Mouse (Mus musculus) gastrocnemius, adult 2 months (tissue): Measurements from ENCODE around the gene Gper1. TPM values are rescaled to one million over a fixed set of nuclear protein-coding genes. Genes with fewer than 3 reads are reported as not detected.

Experiments
- DNase-seq: peaks from one replicate; pipeline ENCODE4 v3.0.0; 2022
- H3K27ac ChIP-seq: fragments of 200-600 bp; 2 replicates; pipeline ENCODE4 v1.8.1; 2022; ENCODE audit warnings: mild to moderate bottlenecking
- H3K4me3 ChIP-seq: fragments of 200-600 bp; 2 replicates; pipeline ENCODE4 v1.8.1; 2022; ENCODE audit warnings: mild to moderate bottlenecking, moderate library complexity
- CTCF ChIP-seq: fragments of 200-600 bp; IDR thresholded peaks from 2 replicates; pipeline ENCODE4 v1.8.1; 2022; ENCODE audit warnings: antibody characterized with exemption, mild to moderate bottlenecking, moderate library complexity
- intact Hi-C: fragments of 180-260 bp; cut with DNase I; formaldehyde crosslinking; loops from one replicate; pipeline ENCODE4 v1.15.1; 2025
- total RNA-seq, 2 experiments: library from RNA; stranded (reverse); gene quantifications; 2 replicates each; pipeline ENCODE4 v1.2.3; 2021

Gene Gper1
- total RNA-seq, 2 experiments from 2014 or later = 1.3 to 2.7 TPM

DNA sequence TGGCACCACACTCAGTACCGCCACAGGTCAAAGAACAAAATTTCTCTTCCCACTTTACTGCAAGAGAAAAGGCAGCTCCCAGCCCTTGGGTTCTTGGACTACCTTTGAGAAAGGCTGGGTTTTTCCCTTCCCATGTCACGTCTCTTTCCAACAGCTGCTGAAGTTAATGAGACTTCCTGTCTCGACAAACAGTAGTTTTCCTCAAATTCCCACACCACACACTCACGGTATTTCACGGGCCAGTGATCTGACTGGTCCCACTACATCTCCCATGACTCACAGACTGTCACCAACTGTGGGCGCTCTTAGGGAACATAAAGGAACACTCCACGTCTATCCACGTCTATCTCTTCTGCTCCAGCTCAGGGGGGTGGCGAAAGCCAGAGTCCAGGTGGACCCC, 2.2 kb downstream of the Gper1 start:
- peak overlapping the region; percentile 72 for H3K27ac ChIP-seq
- intact Hi-C loops = no loop called here
- DNase-seq = no peak
- TF ChIP-seq CTCF = no peak
- H3K4me3 ChIP-seq = peak overlapping the region; percentile 63; the same call in 1 of the 2 replicates

DNA sequence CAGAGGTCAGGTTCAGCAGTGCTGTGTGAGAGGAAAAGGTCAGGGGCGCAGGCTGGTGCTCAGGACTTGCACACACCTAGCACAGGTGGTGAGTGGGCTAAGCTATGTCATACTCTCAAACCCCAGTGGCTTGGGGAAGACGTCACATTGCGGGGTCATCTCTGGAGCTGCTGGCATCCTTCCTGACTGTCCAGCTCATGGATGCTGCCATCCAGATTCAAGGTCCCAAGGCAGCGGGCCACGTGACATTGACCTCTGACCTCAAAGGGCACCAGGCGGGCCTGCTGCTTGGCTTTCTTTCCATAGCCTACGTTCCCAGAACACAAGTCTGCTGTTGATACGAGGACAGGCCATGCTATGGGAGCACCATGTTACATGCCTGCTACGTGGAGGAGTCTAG, 4.0 kb downstream of the Gper1 start:
- intact Hi-C loops = no loop called here
- TF ChIP-seq CTCF = no peak
- H3K27ac ChIP-seq = no peak overlapping the region
- no peak overlapping the region for H3K4me3 ChIP-seq
- DNase-seq = no peak

DNA sequence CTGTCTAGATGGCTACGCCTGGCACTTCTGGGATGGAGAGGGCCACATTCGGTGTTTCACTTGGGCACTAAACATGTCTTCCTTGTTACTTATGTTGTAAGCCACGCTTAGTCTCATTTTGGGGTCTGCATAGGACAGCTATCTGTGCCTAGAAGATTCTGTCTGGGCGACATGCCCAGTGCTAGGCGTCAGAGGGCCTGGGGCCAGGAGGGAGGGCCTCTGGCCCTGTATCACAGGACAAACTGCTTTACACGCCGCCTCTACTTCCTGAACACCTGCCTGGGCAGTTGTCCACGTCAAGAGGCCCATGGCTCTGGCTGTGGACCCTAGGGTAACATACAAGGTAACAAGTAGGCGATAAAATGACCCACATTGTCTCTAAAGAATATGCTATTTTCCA, 5.0 kb downstream of the Gper1 start:
- no peak overlapping the region; the same call in 1 of the 2 replicates for H3K27ac ChIP-seq
- TF ChIP-seq CTCF = no peak
- DNase-seq = no peak
- no peak overlapping the region for H3K4me3 ChIP-seq
- intact Hi-C loops = no loop called here

DNA sequence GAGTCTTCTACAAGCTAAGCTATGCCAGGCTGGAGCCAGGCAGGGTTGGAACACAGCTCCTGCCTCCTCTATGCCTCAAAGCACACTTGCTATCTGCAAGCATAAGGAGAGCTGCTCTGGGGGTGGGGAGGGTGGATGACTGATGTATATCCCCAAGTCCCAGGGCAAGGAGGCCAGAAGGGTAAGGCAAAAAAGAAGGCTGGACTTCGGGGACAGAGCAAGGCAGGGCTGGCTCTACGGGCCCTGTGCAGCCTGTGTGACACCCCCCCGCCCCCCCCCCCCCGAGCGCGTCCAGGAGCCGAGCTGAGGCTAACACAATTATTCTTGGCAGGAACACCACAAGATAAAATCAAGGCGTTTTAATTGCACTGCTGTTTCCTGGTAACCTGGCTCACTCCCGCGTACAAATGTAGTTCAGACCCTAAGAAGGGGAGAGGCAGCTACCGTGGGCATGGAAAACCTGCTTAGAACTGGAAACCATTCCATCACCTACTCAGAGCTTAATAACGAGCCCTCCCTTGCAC, 6.9 kb downstream of the Gper1 start:
- Histone ChIP-seq H3K27ac (peak overlapping the region; percentile 16; the same call in 1 of the 2 replicates), H3K4me3 (no peak overlapping the region)
- intact Hi-C loops = no loop called here
- no peak for DNase-seq
- TF ChIP-seq CTCF = no peak

DNA sequence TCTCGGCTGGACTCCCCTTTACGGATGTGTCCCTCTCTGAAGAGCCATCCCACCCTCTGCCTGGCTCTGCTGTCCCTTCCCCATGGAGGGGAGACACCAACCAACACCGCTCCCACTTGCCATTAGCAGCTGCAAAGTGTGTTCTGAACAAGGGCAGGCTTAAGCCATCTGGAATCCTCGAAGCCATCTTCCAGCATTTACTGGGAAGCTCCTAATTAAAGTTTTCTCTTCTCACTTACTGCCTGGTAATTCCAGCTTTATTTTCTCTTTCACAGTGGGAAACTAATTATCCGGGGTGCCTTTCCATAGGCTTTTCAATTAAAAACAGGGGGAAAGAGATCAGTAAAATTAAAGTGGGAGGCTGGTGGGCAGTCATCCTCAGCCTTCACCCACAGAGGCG, 9.4 kb downstream of the Gper1 start:
- Histone ChIP-seq H3K27ac (peak overlapping the region; percentile 38; the same call in 1 of the 2 replicates), H3K4me3 (no peak overlapping the region)
- intact Hi-C loops = no loop called here
- no peak for TF ChIP-seq CTCF
- DNase-seq = no peak

DNA sequence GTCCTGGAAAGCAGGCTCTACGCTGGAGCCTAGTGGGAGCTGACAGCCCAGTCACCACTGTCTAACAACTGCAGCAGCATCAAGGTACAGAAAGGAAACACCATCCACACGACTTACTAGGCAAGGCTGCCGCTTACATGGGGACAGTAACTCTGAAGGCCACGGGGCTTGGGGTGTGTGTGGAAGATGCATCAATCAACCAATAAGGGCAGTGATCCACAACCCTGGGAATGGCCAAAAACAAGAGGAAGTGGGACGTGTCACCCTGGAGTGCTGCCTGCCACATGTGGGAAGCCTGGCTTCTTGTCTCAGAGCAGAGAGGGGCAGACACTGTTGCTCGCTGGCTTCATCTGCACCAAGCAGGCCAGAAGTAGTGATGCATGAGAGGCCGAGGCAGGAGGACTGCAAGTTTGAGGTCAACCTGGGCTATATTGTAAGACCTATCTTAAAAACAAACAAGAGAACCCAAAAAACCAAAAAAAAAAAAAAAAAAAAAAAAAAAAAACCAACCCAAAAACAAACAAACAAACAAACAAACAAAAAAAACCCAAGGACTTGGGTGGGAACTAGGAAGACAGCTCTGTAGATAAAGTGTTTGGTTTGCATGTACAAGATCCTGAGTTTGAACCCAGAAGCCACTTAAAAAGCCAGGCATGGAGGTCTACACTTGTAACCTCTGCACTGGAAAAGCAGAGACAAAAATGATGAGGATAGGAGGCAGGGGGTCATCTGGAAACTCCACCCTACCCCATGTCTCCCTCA, 10.0 kb downstream of the Gper1 start:
- intact Hi-C loops = no loop called here
- H3K4me3 ChIP-seq = no peak overlapping the region
- peak overlapping the region; percentile 70 for H3K27ac ChIP-seq
- DNase-seq = peak; percentile 35
- TF ChIP-seq CTCF = no peak

DNA sequence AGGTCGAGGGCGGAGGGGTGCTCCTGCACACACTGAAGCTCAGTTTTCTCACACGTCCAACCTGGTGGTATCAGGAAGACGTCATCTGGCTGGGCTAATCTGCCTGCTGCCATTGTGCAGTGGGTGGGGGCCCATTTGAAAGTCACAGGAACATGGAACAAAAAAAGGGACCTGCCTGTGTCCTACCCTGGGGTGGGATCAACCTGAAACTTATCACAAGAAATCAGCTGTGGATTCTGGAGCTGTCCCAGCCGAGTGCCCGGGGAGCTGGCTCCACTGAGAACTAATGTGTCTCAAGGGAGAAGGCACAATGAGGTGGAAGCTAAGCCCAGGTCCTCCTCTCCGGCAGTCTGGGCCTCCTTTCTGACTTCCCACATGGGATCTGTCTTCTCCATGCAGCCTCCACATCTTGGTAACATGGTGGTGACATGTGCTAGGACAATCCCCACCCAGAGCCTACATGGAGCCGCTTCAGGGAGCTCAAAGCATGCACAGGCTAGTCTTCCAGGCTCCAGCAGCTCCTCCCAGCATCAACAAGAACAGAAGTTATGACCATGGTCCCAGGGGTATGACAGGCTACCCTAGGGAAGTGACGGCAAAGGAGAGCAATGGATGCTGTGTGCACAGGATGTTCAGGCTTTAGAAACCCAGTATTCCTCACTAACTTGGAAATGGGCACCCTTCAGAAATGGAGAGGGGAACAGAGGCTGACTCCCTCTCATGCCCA, 11.1 kb downstream of the Gper1 start:
- intact Hi-C loops = no loop called here
- peak overlapping the region; percentile 70 for H3K27ac ChIP-seq
- no peak for TF ChIP-seq CTCF
- H3K4me3 ChIP-seq = no peak overlapping the region
- DNase-seq = peak; percentile 49

GRCm38 (mm10) chr5:139434940-139435339, 12.0 kb downstream of the Gper1 start:
- peak; percentile 43 for DNase-seq
- intact Hi-C loops = no loop called here
- TF ChIP-seq CTCF = no peak
- no peak overlapping the region for H3K4me3 ChIP-seq
- H3K27ac ChIP-seq = peak overlapping the region; percentile 70

DNA sequence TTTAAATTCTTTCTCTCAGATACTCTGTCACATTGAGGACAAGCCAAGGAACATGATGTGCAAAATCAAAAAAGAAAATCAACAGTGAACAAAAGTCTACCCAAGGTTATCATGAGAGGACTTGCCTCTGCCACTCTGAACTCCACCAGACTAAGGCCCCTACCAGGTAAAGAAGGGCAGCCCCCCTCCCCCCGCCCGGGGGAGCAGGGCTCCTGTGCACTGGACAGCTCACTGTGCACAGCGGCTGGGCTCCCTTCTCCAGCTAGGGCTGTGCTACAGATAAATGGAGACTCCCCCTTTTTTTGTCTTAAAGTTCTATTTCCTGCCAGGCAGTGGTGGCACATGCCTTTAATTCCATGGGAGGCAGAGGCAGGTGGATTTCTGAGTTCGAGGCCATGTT, 14.8 kb downstream of the Gper1 start:
- no peak for DNase-seq
- intact Hi-C loops = no loop called here
- peak overlapping the region; percentile 49 for H3K27ac ChIP-seq
- H3K4me3 ChIP-seq = no peak overlapping the region
- no peak for TF ChIP-seq CTCF

DNA sequence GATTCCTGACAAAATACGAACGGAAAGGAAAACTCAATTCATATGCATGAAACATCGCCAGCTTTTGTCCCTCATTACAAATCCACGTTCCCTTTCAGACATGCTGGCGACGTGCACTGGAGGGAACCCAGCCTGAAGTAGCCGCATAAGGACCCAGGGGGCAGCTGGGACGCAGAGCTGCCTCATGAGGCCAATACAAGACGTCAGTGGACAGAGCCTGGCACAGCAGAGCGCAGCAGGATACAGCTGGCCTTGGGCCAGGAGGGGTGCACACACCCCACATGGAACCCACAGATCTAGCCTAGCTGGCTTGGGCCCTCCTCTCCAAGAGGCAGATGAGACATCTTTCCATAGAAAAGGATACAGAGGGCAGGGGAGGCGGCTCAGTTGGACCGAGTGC, 15.5 kb downstream of the Gper1 start:
- intact Hi-C loops = no loop called here
- no peak for TF ChIP-seq CTCF
- DNase-seq = no peak
- H3K4me3 ChIP-seq = no peak overlapping the region
- no peak overlapping the region for H3K27ac ChIP-seq

- no peak for TF ChIP-seq CTCF
- peak; percentile 54 for DNase-seq
- Histone ChIP-seq H3K4me3 (no peak overlapping the region), H3K27ac (0 out of 2 replicates have a peak overlapping the region, but pooled peaks have one; percentile 20)
- intact Hi-C loops = no loop called here
Measured at GRCm38 (mm10) chr5:139440451-139440850, 17.5 kb downstream of the Gper1 start.

- Histone ChIP-seq H3K27ac (peak overlapping the region; percentile 74; the same call in 1 of the 2 replicates), H3K4me3 (no peak overlapping the region)
- no peak for DNase-seq
- no peak for TF ChIP-seq CTCF
- intact Hi-C loops = no loop called here
Measured at GRCm38 (mm10) chr5:139440926-139441725, 18.2 kb downstream of the Gper1 start.

GRCm38 (mm10) chr5:139441726-139442018, 18.7 kb downstream of the Gper1 start:
- Histone ChIP-seq H3K27ac (peak overlapping the region; percentile 74; the same call in 1 of the 2 replicates), H3K4me3 (no peak overlapping the region)
- DNase-seq = no peak
- no peak for TF ChIP-seq CTCF
- intact Hi-C loops = no loop called here
